Mouse (Mus musculus): ENCODE measurements around the gene Gm45716.

The Gm45716 gene

DNA sequence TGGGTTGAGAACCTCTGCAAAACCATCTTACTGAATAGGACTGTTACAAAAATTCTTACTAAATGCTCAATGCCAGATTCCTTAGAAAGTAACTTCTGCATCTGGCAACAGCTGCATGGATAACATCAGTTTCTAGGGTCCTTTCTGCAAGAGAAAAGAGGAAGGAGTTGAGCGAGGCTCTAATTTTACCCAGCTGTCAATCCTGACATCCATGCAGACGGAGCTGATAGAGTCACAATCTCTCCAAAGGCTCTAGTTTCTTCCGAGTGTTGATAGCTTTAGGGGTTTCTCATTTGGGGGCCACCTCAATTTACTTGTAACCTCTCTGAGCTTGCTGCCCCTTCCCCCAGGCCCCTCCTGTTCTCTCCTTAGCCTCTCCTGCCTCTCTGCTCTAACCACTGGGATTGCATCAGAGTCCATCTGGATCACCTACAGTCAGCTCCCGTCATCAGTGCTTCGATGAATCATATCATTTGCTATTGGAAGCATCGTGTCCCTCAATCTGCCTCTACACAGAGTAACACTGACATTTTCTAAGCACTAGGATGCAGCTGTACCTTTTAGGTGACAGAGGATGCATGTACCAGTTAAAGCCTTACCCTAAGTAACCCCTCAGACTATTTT, 32.7 kb downstream of the Gm45716 start:
- peak; percentile 53 for DNase-seq

- no peak for DNase-seq
These were observed 33.3 kb downstream of the Gm45716 start for GRCm38 (mm10) chr11:90220750-90221149.

DNA sequence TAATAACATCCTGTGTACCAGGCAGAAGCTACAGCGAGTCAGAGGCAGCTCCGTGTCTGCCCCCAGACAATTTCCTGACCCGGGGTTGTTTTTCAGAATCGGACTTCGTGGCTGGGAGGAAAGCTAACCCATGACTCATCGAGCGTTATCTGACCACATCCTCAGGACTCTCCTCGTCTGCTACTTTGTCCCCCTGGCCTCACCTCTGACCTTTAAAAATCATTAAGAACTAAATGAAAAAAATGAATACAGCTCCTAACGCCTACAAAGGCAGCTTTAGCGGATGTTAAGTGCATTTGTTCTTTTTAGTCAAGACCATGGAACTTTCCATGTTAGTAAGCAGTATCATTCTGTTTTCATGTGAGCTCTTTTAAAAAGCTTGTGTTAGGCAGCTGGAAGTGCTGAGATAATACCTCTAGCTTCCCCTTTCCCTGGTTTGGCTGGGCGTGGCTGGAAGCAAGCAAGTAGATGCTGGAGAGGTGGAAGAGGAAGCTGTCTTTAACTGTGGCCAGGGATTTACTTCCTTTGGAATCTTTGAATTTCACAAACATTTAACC, 37.5 kb downstream of the Gm45716 start:
- DNase-seq: peak; percentile 40

DNA sequence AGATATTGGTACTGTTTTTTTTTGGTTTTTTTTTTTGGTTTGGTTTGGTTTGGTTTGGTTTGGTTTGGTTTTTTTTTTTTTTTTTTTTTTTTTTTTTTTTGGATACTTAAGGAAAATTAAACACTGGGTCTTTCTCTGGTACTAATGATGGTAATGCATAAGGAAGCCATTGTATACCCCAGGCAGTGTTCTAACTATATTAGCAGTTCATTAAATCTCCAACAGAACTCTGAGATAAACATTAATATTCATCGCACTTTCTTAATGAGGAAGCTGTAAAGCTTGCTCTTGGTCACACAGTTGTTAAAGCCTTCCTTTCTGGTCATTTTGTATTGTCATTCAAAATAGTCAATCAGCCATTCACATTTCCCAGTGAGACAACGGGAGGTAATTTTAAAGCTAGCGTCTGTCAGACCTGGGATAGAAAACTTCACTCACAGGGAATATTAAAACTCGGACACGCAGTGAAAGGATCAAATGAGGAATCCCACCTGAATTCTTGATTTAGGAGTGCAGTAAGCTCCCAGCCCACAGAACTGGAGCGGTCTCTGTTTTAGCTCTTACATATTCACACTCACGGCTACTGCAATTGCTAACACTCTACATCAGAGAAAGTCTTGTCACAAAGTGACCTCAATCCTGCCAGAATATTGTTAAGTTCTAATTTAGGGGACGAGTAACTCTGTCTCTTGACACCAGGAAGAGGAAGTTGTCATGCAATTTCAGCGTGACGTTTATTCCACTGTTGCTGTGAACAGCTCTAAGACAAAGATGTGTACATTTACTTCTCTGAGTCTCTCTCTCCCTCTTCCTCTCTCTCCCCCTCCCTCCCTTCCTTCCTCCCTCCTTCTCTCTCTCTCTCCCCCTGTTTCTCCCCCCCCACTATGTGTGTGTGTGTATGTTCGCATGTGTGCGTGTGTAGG, 39.8 kb downstream of the Gm45716 start:
- no peak for DNase-seq

DNA sequence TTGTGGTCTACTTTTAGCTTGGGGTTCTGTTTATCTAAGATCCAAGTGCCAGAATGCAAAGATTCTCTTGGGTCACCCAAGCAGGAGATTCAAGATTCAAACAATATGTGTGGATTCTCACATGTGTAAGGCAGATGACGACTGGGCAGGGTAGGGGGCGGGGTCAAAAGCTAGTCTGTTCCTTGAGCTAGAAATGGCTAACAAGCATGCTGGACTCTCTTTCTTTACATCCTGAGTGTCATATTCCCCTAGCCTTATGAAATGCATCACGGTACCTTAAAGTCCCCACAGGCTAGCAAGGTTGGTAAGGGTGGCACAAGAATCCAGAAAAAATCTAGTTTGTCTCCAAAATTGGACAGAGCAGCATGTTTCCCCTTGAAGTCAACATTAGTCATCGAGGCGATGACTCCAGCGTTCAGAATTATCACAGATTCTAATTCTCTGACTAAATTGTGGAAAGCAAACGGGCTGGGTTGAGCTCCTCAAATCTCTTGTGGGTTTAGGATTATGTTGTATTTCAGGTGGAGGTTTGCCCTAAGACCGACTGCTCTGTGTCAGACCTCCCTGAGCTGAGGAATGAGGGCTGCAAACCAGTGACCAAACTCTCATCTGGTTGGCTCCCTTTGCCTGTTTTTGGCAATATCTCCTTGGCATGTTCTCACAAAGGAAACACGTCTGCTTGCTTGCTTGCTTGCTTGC, 40.9 kb downstream of the Gm45716 start:
- DNase-seq: no peak

- DNase-seq: no peak
These were observed 42.3 kb downstream of the Gm45716 start for GRCm38 (mm10) chr11:90229800-90230199.

DNA sequence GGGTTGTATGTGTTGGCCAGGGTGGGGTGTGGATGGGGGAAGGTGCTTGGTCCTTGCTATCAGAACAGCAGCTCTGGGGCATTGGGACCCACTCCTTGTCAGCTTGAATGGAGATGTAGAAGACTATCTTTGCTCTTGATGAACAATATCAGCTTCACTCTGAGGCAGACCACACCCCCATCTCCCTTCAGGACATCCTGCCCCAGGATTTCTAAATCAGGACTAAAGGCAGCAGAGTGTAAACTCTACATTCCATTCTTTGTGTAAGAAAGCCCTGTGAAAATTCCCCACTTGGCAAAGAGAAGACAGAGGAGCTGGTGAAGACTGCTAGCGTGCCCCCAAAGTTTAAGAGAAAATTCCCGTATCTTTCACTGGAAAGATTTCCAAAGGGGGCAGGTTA, 43.2 kb downstream of the Gm45716 start:
- no peak for DNase-seq

- DNase-seq: no peak
These were observed 44.1 kb downstream of the Gm45716 start for GRCm38 (mm10) chr11:90231631-90232030.

GRCm38 (mm10) chr11:90232685-90233084, 45.2 kb downstream of the Gm45716 start:
- DNase-seq: peak; percentile 83

DNA sequence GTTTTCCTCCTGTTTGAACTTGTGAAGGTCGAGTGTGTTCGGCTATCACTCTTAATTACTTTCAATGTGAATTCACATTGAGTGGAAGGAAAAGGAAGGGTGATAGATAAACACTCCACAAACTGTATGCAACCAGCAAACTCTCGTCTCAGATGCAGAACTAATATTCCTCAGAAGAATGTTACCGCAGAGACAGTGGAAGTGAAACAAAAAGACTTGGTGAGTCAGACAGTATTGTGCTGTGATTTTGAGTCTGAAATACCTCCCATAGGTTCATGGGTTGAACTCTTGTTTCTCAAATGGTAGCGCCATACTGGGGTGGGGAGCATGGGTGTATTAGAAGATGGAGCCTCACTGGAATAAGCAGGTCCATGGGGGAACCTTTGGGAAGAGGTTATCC, 47.7 kb downstream of the Gm45716 start:
- no peak for DNase-seq

- DNase-seq: no peak
These were observed 50.1 kb downstream of the Gm45716 start for GRCm38 (mm10) chr11:90237616-90238015.

DNA sequence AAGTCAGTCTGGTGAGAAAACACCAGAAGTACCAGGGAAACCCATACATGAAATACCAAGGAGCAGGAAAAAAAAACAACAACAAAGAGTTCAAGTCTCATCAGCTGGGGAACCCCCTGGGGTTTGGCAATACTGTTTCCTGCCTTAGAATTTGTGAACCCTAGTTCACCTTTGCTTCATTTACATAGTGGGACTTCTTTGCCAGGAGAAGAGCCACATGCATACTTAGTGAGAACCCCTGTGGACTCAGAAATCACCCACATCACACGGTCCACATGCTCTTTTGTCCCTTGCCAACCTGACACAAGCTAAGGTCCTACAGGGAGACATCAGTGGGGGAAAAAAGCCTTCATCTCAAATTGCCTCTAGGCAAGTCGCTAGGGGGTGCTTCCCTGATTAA, 51.2 kb downstream of the Gm45716 start:
- DNase-seq: no peak

GRCm38 (mm10) chr11:90240652-90241330, 53.3 kb downstream of the Gm45716 start:
- no peak for DNase-seq

DNA sequence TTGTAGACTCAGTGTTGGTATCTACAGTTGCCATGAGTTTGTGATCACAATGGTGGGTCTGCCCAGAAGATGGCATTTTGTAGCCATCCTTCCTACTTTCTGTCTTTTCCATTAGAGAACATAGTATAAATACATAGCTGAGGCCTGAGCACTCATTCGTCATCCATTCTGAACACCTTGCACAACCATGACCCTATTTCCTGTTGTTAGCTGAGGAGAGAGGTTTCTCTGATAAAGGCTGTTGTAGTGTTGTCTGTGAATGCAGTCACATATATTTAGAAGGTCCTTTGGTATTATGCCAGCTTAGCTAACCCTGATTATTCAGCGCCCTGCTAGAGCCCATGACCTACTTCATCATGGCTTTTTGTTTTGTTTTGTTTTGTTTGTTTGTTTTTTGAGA, 54.4 kb downstream of the Gm45716 start:
- DNase-seq: no peak

GRCm38 (mm10) chr11:90243300-90243699, 55.8 kb downstream of the Gm45716 start:
- no peak for DNase-seq

- no peak for DNase-seq
These were observed 58.1 kb downstream of the Gm45716 start for GRCm38 (mm10) chr11:90245630-90246029.

- no peak for DNase-seq
These were observed 59.2 kb downstream of the Gm45716 start for GRCm38 (mm10) chr11:90246676-90247075.

DNA sequence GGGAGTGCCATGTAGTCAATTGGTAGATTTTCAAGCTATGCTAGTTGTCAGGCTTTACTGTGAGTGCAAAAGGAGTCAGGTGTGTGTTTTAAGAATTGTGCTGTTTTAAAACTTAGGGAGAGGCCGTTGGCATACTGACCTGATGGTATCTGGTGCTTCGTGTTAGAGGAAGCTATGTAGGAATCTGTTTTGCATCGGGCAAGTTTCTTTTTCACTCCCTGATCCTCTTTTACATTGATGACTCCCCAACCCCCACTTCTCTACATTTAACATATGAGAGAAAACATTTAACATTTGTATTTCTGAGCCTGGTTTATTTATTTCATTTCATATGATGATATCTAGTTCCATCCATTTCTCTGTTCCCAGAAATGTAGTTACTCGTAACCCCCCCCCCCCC, 60.3 kb downstream of the Gm45716 start:
- DNase-seq: no peak

- peak; percentile 99 for DNase-seq
These were observed 61.7 kb downstream of the Gm45716 start, which contains the start of gene Mmd for GRCm38 (mm10) chr11:90249025-90249650. TSS of gene Mmd (plus strand) at chr11:90249456.

DNA sequence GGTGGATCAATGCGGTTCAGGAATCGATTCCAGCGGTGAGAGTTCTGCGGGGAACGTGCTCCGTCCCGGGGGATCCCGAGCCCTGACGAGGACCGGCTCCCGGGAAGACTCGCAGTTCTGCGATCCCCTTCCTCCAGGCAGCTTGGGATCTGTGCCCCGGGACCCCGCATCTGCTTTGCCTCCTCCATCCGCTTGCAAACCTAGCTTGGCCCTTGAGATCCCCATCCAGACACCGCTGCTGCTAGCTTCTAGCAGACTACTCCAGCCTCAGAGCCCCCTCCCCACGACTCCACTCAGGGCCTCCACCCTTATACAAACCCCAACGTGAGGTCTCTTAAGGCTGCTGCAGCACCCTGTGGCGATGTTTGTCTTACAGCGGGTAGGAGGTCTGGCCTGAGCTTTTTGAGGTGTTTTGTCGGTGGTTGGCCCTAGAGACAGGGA, 62.2 kb downstream of the Gm45716 start:
- no peak for DNase-seq

GRCm38 (mm10) chr11:90250189-90250588, 62.7 kb downstream of the Gm45716 start:
- no peak for DNase-seq

DNA sequence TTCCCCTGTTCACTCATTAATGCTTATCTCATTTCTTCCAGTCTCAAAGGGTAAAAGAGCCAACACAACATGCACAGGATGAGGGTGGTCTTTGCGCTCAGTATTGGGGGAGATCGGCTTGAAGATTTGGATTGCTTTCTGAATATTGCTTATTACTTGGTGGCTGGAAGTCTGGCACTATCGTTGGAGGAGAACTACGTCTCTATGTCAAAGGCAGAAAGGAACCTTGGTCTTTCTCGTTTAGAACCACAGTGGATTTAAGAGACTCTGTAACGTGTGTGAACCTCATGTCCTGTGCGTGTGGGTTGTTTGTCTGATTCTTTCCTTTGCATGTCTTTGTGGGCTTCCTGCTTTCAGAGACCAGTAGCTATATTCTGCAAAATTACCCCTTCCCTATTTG, 63.2 kb downstream of the Gm45716 start:
- DNase-seq: no peak
